Mouse (Mus musculus) CH12.LX (cell line): ENCODE results near the gene Frmd4a. TPM values are rescaled to one million over a fixed set of nuclear protein-coding genes. Genes with fewer than 3 reads are reported as not detected.

Experiments used
- DNase-seq: peaks from one replicate; pipeline ENCODE4 v3.0.0-alpha.2; 2013; ENCODE audit errors: extremely low read depth
- H3K27ac ChIP-seq: 2 replicates; pipeline ENCODE4 v1.5.1; 2012; ENCODE audit warnings: low read depth, mild to moderate bottlenecking, control low read depth, moderate library complexity; ENCODE audit not compliant: insufficient read depth
- H3K27me3 ChIP-seq: replicated peaks from 2 replicates; pipeline ENCODE3; 2012; ENCODE audit warnings: inconsistent platforms
- H3K36me3 ChIP-seq, 2 experiments: replicated peaks in 1 of 2; 2 replicates each; pipeline versions ENCODE3 to v1.6.1; 2012; ENCODE audit warnings: inconsistent platforms in 1 of 2, low read length in 1 of 2, mild to moderate bottlenecking in 1 of 2, mixed read lengths in 1 of 2, moderate library complexity in 1 of 2; ENCODE audit not compliant: control insufficient read depth in 1 of 2, insufficient read depth in 1 of 2
- H3K4me1 ChIP-seq, 2 experiments: 2 replicates each; pipeline ENCODE4 v1.6.1; 2012; ENCODE audit warnings: inconsistent platforms in 1 of 2, moderate library complexity in 1 of 2; ENCODE audit not compliant: insufficient read depth in 2 of 2, control insufficient read depth in 1 of 2
- H3K4me2 ChIP-seq: 2 replicates; pipeline ENCODE4 v1.6.1; 2012; ENCODE audit warnings: low read depth, mild to moderate bottlenecking, control low read depth; ENCODE audit not compliant: poor library complexity, insufficient read depth, severe bottlenecking
- H3K4me3 ChIP-seq, 3 experiments: fragments of 150-350 bp in 1 of 3; sonication (generic) in 1 of 3; replicated peaks in 1 of 3; 2 replicates each; pipeline versions ENCODE3 to v1.5.1; 2011 to 2012; ENCODE audit warnings: low read depth in 2 of 3, low read length in 2 of 3, mild to moderate bottlenecking in 2 of 3, moderate library complexity in 2 of 3, control low read depth in 1 of 3, improper control_type of control experiment in 1 of 3, inconsistent platforms in 1 of 3, mixed read lengths in 1 of 3; ENCODE audit not compliant: poor library complexity in 1 of 3
- H3K79me2 ChIP-seq: replicated peaks from 2 replicates; pipeline ENCODE4 v1.6.1; 2012; ENCODE audit warnings: mild to moderate bottlenecking, moderate library complexity; ENCODE audit not compliant: control insufficient read depth, poor library complexity, insufficient read depth, severe bottlenecking; ENCODE audit errors: extremely low read depth
- H3K9ac ChIP-seq: 2 replicates; pipeline ENCODE4 v1.6.1; 2012; ENCODE audit warnings: low read depth, mild to moderate bottlenecking, control low read depth, moderate library complexity; ENCODE audit not compliant: insufficient read depth
- H3K9me3 ChIP-seq: replicated peaks from 2 replicates; pipeline ENCODE3; 2012; ENCODE audit warnings: low read length, inconsistent platforms, mixed read lengths
- BHLHE40 ChIP-seq: IDR thresholded peaks from 2 replicates; pipeline ENCODE4 v1.6.1; 2011; ENCODE audit warnings: mild to moderate bottlenecking, low read depth, low read length, improper control_type of control experiment
- CHD1 ChIP-seq: IDR thresholded peaks from 2 replicates; pipeline ENCODE4 v1.6.1; 2012; ENCODE audit warnings: low read depth, low read length, improper control_type of control experiment, inconsistent platforms
- CHD2 ChIP-seq: IDR thresholded peaks from 2 replicates; pipeline ENCODE4 v1.6.1; 2011; ENCODE audit warnings: low read length, improper control_type of control experiment
- CTCF ChIP-seq, 2 experiments: IDR thresholded peaks in 1 of 2; conservative IDR thresholded peaks in 1 of 2; 2 replicates each; pipeline ENCODE4 v1.5.1; 2011 to 2012; ENCODE audit warnings: low read depth in 2 of 2, low read length in 2 of 2, improper control_type of control experiment in 1 of 2, inconsistent platforms in 1 of 2, mild to moderate bottlenecking in 1 of 2, moderate library complexity in 1 of 2
- E2F4 ChIP-seq: IDR thresholded peaks from 2 replicates; pipeline ENCODE4 v1.6.1; 2011; ENCODE audit warnings: low read depth, low read length, improper control_type of control experiment; ENCODE audit not compliant: insufficient replicate concordance
- EP300 ChIP-seq: IDR thresholded peaks from 2 replicates; pipeline ENCODE4 v1.6.1; 2011; ENCODE audit warnings: low read length, improper control_type of control experiment
- ETS1 ChIP-seq: conservative IDR thresholded peaks from 2 replicates; pipeline ENCODE4 v1.6.1; 2012; ENCODE audit warnings: low read depth, mild to moderate bottlenecking, inconsistent platforms, low read length, improper control_type of control experiment, moderate library complexity
- GABPA ChIP-seq: IDR thresholded peaks from 2 replicates; pipeline ENCODE4 v1.6.1; 2012; ENCODE audit warnings: low read depth, low read length, improper control_type of control experiment, inconsistent platforms; ENCODE audit not compliant: insufficient replicate concordance
- HCFC1 ChIP-seq: IDR thresholded peaks from 2 replicates; pipeline ENCODE4 v1.6.1; 2012; ENCODE audit warnings: low read depth, mild to moderate bottlenecking, inconsistent platforms, low read length, improper control_type of control experiment
- JUN ChIP-seq: IDR thresholded peaks from 2 replicates; pipeline ENCODE4 v1.6.1; 2011; ENCODE audit warnings: low read depth, mild to moderate bottlenecking, low read length, improper control_type of control experiment, moderate library complexity; ENCODE audit not compliant: insufficient read depth
- MAFK ChIP-seq: IDR thresholded peaks from 2 replicates; pipeline ENCODE4 v1.6.1; 2011; ENCODE audit warnings: low read length, improper control_type of control experiment; ENCODE audit not compliant: insufficient replicate concordance
- MAZ ChIP-seq: IDR thresholded peaks from 2 replicates; pipeline ENCODE4 v1.6.1; 2012; ENCODE audit warnings: low read depth, mild to moderate bottlenecking, inconsistent platforms, low read length, improper control_type of control experiment, moderate library complexity
- PAX5 ChIP-seq: IDR thresholded peaks from 2 replicates; pipeline ENCODE4 v1.6.1; 2012; ENCODE audit warnings: low read length, inconsistent platforms, mixed read lengths
- POLR2A ChIP-seq: IDR thresholded peaks from 2 replicates; pipeline ENCODE4 v1.6.1; 2011; ENCODE audit warnings: low read depth, mild to moderate bottlenecking, improper control_type of control experiment, low read length
- POLR2AphosphoS2 ChIP-seq: IDR thresholded peaks from 2 replicates; pipeline ENCODE4 v1.6.1; 2011; ENCODE audit warnings: low read depth, low read length, improper control_type of control experiment
- TBP ChIP-seq: conservative IDR thresholded peaks from 2 replicates; pipeline ENCODE4 v1.6.1; 2011; ENCODE audit warnings: low read depth, low read length, improper control_type of control experiment
- TCF12 ChIP-seq: IDR thresholded peaks from 2 replicates; pipeline ENCODE4 v1.6.1; 2014; ENCODE audit warnings: low read depth, mild to moderate bottlenecking, inconsistent platforms, low read length, improper control_type of control experiment
- UBTF ChIP-seq: IDR thresholded peaks from 2 replicates; pipeline ENCODE4 v1.6.1; 2012; ENCODE audit warnings: low read depth, mild to moderate bottlenecking, inconsistent platforms, low read length, improper control_type of control experiment, moderate library complexity
- USF1 ChIP-seq: IDR thresholded peaks from 2 replicates; pipeline ENCODE4 v1.6.1; 2014; ENCODE audit warnings: low read depth, mild to moderate bottlenecking, inconsistent platforms, low read length, improper control_type of control experiment
- ZC3H11A ChIP-seq: IDR thresholded peaks from 2 replicates; pipeline ENCODE4 v1.6.1; 2012; ENCODE audit warnings: low read depth, mild to moderate bottlenecking, inconsistent platforms, low read length, improper control_type of control experiment
- ZKSCAN1 ChIP-seq: IDR thresholded peaks from 2 replicates; pipeline ENCODE4 v1.6.1; 2012; ENCODE audit warnings: low read depth, inconsistent platforms, low read length, improper control_type of control experiment, borderline replicate concordance
- ZMIZ1 ChIP-seq: IDR thresholded peaks from 2 replicates; pipeline ENCODE4 v1.6.1; 2012; ENCODE audit warnings: low read depth, mild to moderate bottlenecking, inconsistent platforms, low read length, improper control_type of control experiment
- dilution Hi-C: fragments of 300-500 bp; cut with MboI; formaldehyde crosslinking; loops from 2 replicates; pipeline ENCODE4 v1.14.3; 2020; ENCODE audit warnings: low sequenced_read_pairs; ENCODE audit not compliant: extremely low pct_unique_long_range_greater_than_20kb, extremely low pct_ligation_motif_present
- in situ Hi-C: fragments of 300-500 bp; cut with MboI; formaldehyde crosslinking; loops from 3 replicates; pipeline ENCODE4 v1.14.3; 2019; ENCODE audit warnings: low sequenced_read_pairs, low pct_ligation_motif_present, low pct_unique_long_range_greater_than_20kb, mixed read lengths
- polyA plus RNA-seq: library from polyadenylated mRNA; unstranded; fragments of >175 nt; gene quantifications from 2 replicates; pipeline ENCODE4 v1.2.1, GENCODE M21; 2012; ENCODE audit warnings: low read depth; ENCODE audit not compliant: insufficient read length
- total RNA-seq, 2 experiments: library from RNA; depleted of rRNA; stranded (reverse); fragments of 300-350 nt in 1 of 2; fragments of >200 nt in 1 of 2; gene quantifications; 2 replicates each; pipeline ENCODE4 v1.2.3; 2012 to 2014

Frmd4a gene
- total and polyA plus RNA-seq, 3 experiments = 0.13 to 2.0 (median 0.32) TPM

DNA sequence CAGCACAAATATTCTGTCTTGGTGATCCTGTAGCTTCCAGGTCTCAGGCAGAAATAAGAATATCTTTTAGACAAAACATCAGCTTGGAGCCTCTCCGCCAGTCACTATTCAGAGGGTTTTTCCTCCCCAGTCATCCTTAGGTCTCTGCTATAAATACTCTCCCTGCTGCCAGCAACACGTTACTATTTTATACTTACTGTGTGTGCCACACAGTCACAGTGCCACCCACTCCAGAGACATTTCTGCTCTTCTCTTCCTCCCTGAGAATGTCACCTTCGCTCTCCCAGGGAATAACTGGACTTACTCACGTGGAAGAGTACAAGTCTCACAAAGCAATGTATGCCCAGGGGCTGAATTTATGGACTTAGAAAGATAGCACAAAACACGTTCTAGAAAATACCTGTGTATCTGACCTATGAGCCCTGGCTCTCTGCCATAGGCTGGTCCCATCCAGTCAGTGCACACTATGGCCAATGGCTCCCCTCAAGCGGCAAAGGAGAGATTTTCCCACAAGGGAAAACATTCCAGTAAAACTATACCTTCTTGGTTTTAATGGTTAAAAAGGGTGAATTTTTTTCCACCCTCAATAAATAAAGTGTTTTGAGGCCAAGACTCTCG lies 209.5 kb downstream of the Frmd4a start:
- TF ChIP-seq POLR2A = no peak
- H3K27ac ChIP-seq = no peak overlapping the region

GRCm38 (mm10) chr2:4227563-4227962 lies 210.0 kb downstream of the Frmd4a start:
- no peaks in the 10 kb centered on the region for H3K36me3 ChIP-seq
- dilution Hi-C loops = no loop called here
- H3K27me3 ChIP-seq = no peaks in the 10 kb centered on the region

More for the DNA sequence above, 209.5 kb downstream of the Frmd4a start:
- in situ Hi-C loops = no loop called here
- no peaks in the 10 kb centered on the region for H3K9me3 ChIP-seq
- H3K9ac ChIP-seq = no peak overlapping the region
- H3K27me3 ChIP-seq = no peaks in the 10 kb centered on the region
- H3K79me2 ChIP-seq = no peaks in the 10 kb centered on the region
- no peak overlapping the region for H3K4me3 ChIP-seq
- DNase-seq = no peak
- H3K4me2 ChIP-seq = no peak overlapping the region
- no peaks in the 10 kb centered on the region for H3K4me1 ChIP-seq
- H3K36me3 ChIP-seq = no peaks in the 10 kb centered on the region
- dilution Hi-C loops = no loop called here

GRCm38 (mm10) chr2:4228510-4228909 lies 211.0 kb downstream of the Frmd4a start:
- no peak overlapping the region for H3K27ac ChIP-seq
- dilution Hi-C loops = no loop called here
- H3K27me3 ChIP-seq = no peaks in the 10 kb centered on the region
- H3K4me2 ChIP-seq = no peak overlapping the region
- no peaks in the 10 kb centered on the region for H3K36me3 ChIP-seq
- H3K79me2 ChIP-seq = no peaks in the 10 kb centered on the region
- no peak overlapping the region for H3K9ac ChIP-seq
- H3K4me1 ChIP-seq = no peaks in the 10 kb centered on the region
- in situ Hi-C loops = no loop called here
- TF ChIP-seq MAZ (no peak), TCF12 (no peak), E2F4 (no peak), MAFK (no peak), GABPA (no peak), JUN (no peak), HCFC1 (no peak)
- TF ChIP-seq, all 38 proteins: peak for 0
- no peak overlapping the region for H3K4me3 ChIP-seq
- H3K9me3 ChIP-seq = no peaks in the 10 kb centered on the region
- no peak for DNase-seq

More at GRCm38 (mm10) chr2:4227563-4227962, 210.0 kb downstream of the Frmd4a start:
- Histone ChIP-seq H3K9me3 (no peaks in the 10 kb centered on the region), H3K79me2 (no peaks in the 10 kb centered on the region), H3K27ac (no peak overlapping the region), H3K4me1 (no peaks in the 10 kb centered on the region), H3K4me2 (no peak overlapping the region), H3K9ac (no peak overlapping the region), H3K4me3 (no peak overlapping the region)
- TF ChIP-seq ZKSCAN1 (no peak), ETS1 (no peak), ZMIZ1 (no peak), POLR2AphosphoS2 (no peak), UBTF (no peak), EP300 (no peak), TBP (no peak), MAFK (no peak), CHD2 (no peak), USF1 (no peak), POLR2A (no peak), TCF12 (no peak), CTCF (conservative IDR thresholded peaks at IDR 0.05 in 1 of 2, IDR thresholded peaks at IDR 0.05 in 1 of 2; ENCODE audit: low read depth in 2 of 2, low read length in 2 of 2) (no peak), PAX5 (no peak), HCFC1 (no peak), BHLHE40 (no peak), CHD1 (no peak), E2F4 (no peak), ZC3H11A (no peak)
- no peak for DNase-seq
- in situ Hi-C loops = no loop called here
